ENCODE assay signal across 8 mouse cellular contexts in genomic region chr6:71048199-71049094, GRCm38 (mm10).
DNase-seq lines count a peak whose midpoint lies in the region; ATAC-seq lines count a peak whose summit lies in the region.

No protein-coding gene starts in this region.

- peak overlapping the region; percentile 62 for H3K4me2 ChIP-seq in liver, embryonic 13.5 days
- peak overlapping the region; percentile 89 for H3K4me2 ChIP-seq in neural tube, embryonic 13.5 days

- H3K9me3 ChIP-seq in liver, embryonic 13.5 days (replicated peaks): no peaks in the 10 kb centered on the region
- no peaks in the 10 kb centered on the region for H3K9me3 ChIP-seq in neural tube, embryonic 13.5 days

- peaks cover 29% of the 10 kb centered on the region for H3K27me3 ChIP-seq in liver, embryonic 13.5 days
- H3K27me3 ChIP-seq in neural tube, embryonic 13.5 days: peaks cover 23% of the 10 kb centered on the region

- WGBS in liver, embryonic 13.5 days (ENCODE audit: insufficient replicate concordance): 2% methylated on average over 38 of the region's 38 CpGs
- 4% methylated on average over 38 of the region's 38 CpGs for WGBS in neural tube, embryonic 13.5 days

- no peak overlapping the region for H3K27ac ChIP-seq in liver, embryonic 13.5 days
- no peak overlapping the region for H3K27ac ChIP-seq in neural tube, embryonic 13.5 days (replicated peaks)

- H3K36me3 ChIP-seq in liver, embryonic 13.5 days: no peaks in the 10 kb centered on the region
- no peaks in the 10 kb centered on the region for H3K36me3 ChIP-seq in neural tube, embryonic 13.5 days

- H3K9ac ChIP-seq in liver, embryonic 13.5 days: peak overlapping the region; percentile 13; the same call in 1 of the 2 replicates
- peak overlapping the region; percentile 66 for H3K9ac ChIP-seq in neural tube, embryonic 13.5 days

- H3K4me3 ChIP-seq in liver, embryonic 13.5 days (replicated peaks): peak overlapping the region; percentile 39
- H3K4me3 ChIP-seq in neural tube, embryonic 13.5 days: peak overlapping the region; percentile 44

- ATAC-seq in liver, embryonic 13.5 days (ENCODE audit: low read depth): no peak
- ATAC-seq in neural tube, embryonic 13.5 days (ENCODE audit: low read depth): peak; percentile 61; the same call in 1 of the 2 replicates
- no peak for ATAC-seq in megakaryocyte-erythroid progenitor cell, adult 5-6 weeks (replicated peaks; ENCODE audit: low FRiP score, low TSS enrichment, poor library complexity, severe bottlenecking)

- peak; percentile 51 for DNase-seq in adrenal gland, postnatal 14 days
- DNase-seq in adrenal gland, postnatal 4 days (ENCODE audit: low spot score in 2 of 2): no peak
- peak; percentile 9 to 26 for DNase-seq in spleen, adult 18-20 months
- no peak for DNase-seq in spleen, postnatal 4 days (ENCODE audit: low spot score in 2 of 2)
- DNase-seq in heart, postnatal 4 days: peak; percentile 34
- no peak for DNase-seq in liver, embryonic 13.5 days

- peaks cover 8% of the 10 kb centered on the region for H3K4me1 ChIP-seq in liver, embryonic 13.5 days (replicated peaks)
- H3K4me1 ChIP-seq in neural tube, embryonic 13.5 days (replicated peaks): peaks cover 11% of the 10 kb centered on the region

Comparison
In these comparisons a context has a peak if more than half of its experiments do, and no peak if none do; other contexts are left out.
1. DNase-seq: peak in adrenal gland, postnatal 14 days (single experiment), spleen, adult 18-20 months (2 of 2) and heart, postnatal 4 days (single experiment); none in adrenal gland, postnatal 4 days (0 of 2), spleen, postnatal 4 days (0 of 2) and liver, embryonic 13.5 days (single experiment).